Mouse (Mus musculus): Measurements from ENCODE around the gene Olfr429.
"Not testable (repeated sequence)": the region's sequence is repeated elsewhere in the genome, so short reads cannot be mapped to it uniquely, and the experiment has no call there.

Gene Olfr429

DNA sequence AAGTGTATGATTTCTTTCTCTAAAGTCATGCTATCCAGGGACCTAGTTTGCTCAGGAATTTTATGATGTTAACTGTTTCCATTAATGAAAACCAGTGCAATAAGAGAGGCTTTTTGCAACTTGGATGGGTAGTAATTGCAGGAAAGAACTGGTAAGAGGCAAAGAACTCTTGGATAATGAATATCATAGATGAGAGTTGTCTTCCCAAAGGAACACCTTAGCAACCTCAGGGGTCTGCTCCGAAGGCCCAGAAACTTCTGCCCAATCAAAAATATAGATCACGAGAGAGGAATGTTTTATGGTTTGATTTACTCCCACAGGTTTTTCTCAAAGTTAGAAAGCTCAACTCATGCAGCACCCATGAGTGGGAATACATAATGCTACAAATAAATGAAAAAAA, at the start of gene Olfr429:
Olfr429 (plus strand) TSS at position 301 of the 400 bp plus-strand sequence.
- DNase-seq (ENCODE audit: inconsistent ontology term): no peak

DNA sequence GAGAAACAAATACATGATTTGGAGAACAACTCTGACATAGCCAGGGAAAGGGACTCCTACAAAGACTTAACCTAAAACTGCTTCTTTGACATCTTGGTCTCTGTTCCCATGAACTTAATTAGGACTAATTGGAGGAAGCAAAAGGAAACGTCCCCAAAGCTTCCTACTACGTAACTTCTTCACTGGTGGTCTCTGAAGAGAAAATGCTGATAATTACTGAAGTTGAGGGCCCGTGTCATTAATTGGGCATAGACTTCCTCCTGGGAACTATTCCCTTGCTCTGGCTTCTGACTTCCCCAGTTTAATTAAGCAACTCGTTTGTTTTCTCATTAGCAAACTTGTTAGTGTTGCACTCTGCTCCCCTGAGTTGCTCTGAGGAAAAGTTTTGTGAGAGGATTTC, 48.3 kb upstream of the Olfr429 start:
- peak; percentile 22 for DNase-seq (ENCODE audit: inconsistent ontology term)

DNA sequence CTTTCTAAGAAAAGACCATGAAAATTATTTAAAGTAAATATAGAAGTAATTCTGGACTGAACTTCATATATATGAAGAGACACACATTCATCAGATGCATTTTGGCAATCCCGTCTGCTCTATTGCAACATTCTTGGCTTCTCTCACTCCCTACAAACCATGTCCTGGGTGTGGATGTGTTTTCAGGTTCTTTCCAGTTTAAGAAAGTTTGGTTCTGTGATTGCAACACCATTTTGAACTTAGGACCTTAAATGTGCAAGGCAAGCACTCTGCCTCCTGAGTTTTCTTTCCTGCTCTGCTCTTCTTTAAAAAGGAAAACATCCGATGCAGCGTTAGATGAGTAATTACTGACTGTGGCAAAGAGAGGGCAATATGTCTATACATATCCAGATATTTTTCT, 45.7 kb upstream of the Olfr429 start:
- DNase-seq (ENCODE audit: inconsistent ontology term): no peak

- DNase-seq (ENCODE audit: inconsistent ontology term): peak; percentile 67
Observed at GRCm38 (mm10) chr1:174040523-174041177, 43.5 kb upstream of the Olfr429 start, which contains the start of gene Olfr433. Gene Olfr433 (plus strand): TSS chr1:174040705.

DNA sequence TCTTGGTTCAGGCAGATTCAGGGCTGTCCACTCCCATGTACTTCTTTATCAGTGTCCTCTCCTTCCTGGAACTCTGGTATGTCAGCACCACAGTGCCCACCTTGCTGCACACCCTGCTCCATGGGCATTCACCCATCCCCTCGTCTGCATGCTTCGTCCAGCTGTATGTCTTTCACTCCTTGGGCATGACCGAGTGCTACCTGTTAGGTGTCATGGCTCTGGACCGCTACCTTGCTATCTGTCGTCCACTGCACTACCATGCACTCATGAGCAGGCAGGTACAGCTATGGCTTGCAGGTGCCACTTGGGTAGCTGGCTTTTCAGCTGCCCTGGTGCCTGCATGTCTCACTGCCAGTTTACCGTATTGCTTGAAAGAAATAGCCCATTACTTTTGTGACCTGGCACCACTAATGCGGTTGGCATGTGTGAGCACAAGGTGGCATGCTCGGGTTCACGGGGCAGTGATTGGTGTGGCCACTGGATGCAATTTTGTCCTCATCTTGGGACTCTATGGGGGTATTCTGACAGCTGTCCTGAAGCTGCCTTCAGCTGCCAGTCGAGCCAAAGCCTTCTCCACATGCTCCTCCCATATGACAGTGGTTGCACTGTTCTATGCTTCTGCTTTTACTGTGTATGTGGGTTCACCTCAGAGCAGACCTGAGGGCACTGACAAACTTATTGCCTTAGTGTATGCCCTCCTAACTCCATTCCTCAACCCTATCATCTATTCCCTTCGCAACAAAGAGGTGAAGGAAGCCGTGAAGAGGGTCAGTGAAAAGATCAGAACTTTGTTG, 41.8 kb upstream of the Olfr429 start:
- not testable (repeated sequence) for DNase-seq (ENCODE audit: inconsistent ontology term)

DNA sequence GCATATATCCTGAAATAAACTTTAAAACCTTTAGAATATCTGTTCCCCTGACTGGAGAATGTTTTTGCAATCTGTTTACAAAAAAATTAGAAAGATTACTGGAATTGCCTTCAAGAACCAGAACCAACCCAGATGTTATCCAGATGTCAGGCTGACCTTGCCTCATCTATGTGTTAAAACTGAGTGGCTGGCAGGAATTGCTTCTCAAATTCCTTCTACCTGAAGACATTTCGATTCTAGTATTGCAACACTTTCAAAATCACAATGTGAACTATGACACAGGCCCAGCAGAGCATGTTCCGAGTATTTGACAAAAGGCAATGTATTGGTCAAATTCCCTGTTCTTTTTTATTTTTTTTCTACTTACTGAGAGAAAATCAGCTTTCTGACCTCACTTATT, 39.7 kb upstream of the Olfr429 start:
- no peak for DNase-seq (ENCODE audit: inconsistent ontology term)

GRCm38 (mm10) chr1:174048227-174048626, 35.9 kb upstream of the Olfr429 start:
- not testable (repeated sequence) for DNase-seq (ENCODE audit: inconsistent ontology term)

GRCm38 (mm10) chr1:174048893-174049292, 35.2 kb upstream of the Olfr429 start, which contains the start of gene Olfr432:
Gene Olfr432 (plus strand): TSS chr1:174049205.
- no peak for DNase-seq (ENCODE audit: inconsistent ontology term)

DNA sequence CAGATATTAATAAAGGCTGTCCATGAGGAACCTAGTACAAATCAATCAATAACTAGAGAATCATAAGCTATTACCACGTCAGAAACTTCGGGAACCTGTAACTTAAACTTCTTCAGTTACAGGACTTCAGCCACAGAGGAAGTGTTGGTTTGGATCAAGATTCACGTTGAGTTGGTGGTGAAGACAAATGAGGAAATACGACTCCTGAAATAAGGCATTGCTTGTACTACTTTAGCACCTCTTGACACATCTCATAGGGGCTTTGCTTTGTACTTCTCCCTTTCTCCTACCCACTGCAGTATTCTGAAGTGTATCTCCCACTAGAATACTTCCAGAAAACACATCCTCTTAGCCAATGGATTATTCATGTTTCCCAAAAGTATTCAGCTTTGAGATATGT, 34.8 kb upstream of the Olfr429 start:
- not testable (repeated sequence) for DNase-seq (ENCODE audit: inconsistent ontology term)

GRCm38 (mm10) chr1:174050532-174050931, 33.6 kb upstream of the Olfr429 start:
- no peak for DNase-seq (ENCODE audit: inconsistent ontology term)

DNA sequence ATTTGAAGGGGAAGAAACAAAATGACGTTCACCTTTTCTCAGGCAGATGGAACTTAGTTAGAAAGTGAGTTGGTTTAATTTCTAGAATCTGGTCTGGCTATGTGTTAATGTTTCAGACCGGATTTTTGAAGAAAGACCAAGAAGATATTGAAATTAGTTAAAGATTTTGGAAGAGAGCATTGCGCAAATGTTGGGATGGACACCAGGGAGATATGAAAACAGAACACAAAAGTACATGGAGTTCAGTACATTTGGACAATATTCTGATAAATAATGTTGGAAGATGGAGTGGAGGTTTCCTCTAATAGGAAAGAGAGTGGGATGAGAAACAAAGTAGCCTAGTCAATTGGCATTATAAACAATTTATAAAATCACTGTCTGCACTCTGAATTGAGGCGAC, 32.6 kb upstream of the Olfr429 start:
- no peak for DNase-seq (ENCODE audit: inconsistent ontology term)

DNA sequence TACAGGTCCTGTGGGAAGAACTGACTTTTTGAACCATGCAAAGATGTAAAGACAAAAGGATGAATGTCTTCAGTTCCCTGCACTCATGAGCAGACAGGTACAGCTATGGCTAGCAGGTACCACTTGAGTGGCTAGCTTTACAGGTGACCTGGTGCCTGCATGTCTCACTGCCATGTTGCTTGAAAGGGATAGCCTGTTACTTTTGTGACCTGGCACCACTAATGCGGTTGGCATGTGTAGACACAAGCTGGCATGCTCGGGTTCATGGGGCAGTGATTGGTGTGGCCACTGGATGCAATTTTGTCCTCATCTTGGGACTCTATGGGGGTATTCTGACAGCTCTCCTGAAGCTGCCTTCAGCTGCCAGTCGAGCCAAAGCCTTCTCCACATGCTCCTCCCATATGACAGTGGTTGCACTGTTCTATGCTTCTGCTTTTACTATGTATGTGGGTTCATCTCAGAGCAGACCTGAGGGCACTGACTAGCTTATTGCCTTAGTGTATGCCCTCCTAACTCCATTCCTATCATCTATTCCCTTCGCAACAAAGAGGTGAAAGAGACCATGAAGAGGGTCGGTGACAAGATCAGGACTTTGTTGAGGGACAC, 32.1 kb upstream of the Olfr429 start:
- no peak for DNase-seq (ENCODE audit: inconsistent ontology term)

- peak; percentile 51 for DNase-seq (ENCODE audit: inconsistent ontology term)
Observed at GRCm38 (mm10) chr1:174052981-174053380, 31.1 kb upstream of the Olfr429 start.

DNA sequence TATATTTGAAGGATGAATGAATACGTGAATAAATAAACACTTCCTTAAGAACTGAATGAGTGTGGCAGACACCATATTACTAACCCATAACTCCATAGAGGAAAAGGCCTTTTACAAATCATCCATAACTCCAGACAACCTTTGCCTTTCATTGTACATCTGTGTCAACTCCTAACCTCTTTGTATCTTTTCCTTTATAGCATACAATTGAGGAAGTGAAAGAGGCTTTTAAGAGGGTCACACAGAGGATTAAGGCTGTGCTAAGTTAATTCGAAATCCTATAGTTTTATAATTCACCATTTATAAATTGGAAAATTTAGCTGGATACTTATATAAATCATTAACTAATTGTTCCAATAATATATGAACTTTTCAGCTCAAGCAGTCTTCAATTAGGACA, 28.9 kb upstream of the Olfr429 start:
- DNase-seq (ENCODE audit: inconsistent ontology term): no peak

DNA sequence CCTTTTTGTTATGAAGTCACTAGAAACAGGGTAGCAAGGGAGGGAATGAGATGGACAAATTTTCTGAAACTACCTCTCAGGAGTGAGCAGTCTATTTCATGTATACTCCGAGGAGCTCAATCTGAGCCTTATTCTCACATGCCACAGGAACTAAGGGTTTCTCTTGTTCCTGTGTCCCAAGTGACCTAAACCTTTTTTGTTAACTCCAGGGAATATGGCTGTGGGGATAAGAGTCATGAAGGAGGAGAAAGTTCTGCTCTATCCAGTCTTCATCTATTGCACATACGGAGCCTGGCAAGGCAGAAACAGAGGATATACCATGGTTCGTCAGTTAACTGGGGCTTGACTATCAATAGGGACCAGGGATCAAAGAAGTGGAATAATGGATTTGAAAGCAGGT, 17.8 kb upstream of the Olfr429 start, which contains the start of gene Olfr430:
Olfr430 (plus strand) TSS at position 301 of the 400 bp plus-strand sequence.
- no peak for DNase-seq (ENCODE audit: inconsistent ontology term)

DNA sequence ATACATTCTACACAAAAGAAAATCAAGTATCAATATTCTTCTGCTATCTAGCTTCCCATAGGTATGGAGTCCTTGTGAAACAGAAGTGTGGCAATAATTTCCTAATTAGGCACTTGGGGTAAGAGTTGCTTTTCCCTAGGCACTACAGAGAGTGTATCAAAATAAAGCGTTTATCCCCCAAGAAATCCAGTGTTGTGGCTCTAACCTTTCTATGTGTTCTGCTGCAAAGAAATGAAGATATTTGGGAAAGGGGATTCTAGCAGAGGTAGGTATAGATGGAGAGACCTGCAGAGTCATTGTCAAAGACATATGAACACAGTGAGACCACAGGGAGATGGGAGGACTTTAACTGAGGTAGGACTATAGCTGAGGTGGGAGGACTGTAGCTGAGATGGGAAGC, 12.5 kb downstream of the Olfr429 start, which contains the start of gene Olfr427:
Olfr427 (plus strand) TSS at position 301 of the 400 bp plus-strand sequence.
- no peak for DNase-seq (ENCODE audit: inconsistent ontology term)

- DNase-seq (ENCODE audit: inconsistent ontology term): peak; percentile 22
Observed at GRCm38 (mm10) chr1:174103735-174104134, 19.6 kb downstream of the Olfr429 start.

DNA sequence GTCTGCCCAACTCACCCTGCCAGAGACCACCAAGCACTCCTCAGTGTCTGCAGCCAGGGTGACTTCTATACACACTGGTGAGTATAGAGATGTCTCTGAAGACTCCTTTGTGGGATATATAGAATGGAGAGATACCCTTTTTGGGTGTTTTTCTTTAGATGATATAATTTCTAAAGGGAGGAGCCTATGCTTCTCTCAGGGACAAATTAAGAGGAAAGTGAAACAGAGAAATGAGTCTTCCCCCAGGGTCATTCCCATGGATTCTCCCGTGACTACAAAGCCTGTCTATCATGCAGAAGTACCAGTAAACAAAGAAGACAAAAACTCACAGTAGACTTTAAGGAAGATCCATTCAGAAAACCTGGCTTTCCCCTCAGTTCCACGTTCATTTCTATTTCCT, 36.9 kb downstream of the Olfr429 start, which contains the start of gene Olfr231:
Olfr231 (minus strand) TSS at position 101 of the 400 bp plus-strand sequence.
- DNase-seq (ENCODE audit: inconsistent ontology term): no peak

- DNase-seq (ENCODE audit: inconsistent ontology term): no peak
Observed at GRCm38 (mm10) chr1:174131217-174131616, 47.1 kb downstream of the Olfr429 start, which contains the start of gene Olfr424. Gene Olfr424 (plus strand): TSS chr1:174131517.

- no peak for DNase-seq (ENCODE audit: inconsistent ontology term)
Observed at GRCm38 (mm10) chr1:174131999-174132398, 47.9 kb downstream of the Olfr429 start.

All from Muller cell, postnatal 12 days (primary cell).